Mouse (Mus musculus) heart, adult 8-10 months (tissue): ENCODE data around the gene Zpr1. TPM values are rescaled to one million over a fixed set of nuclear protein-coding genes. Genes with fewer than 3 reads are reported as not detected.

Experiments
- DNase-seq: peaks from one replicate; pipeline ENCODE4 v3.0.0; 2022; ENCODE audit warnings: low spot score
- total RNA-seq, 4 experiments: library from RNA; stranded (reverse); gene quantifications; 2 replicates each; pipeline ENCODE4 v1.2.4; 2022

Zpr1 gene
- total RNA-seq, 4 experiments from 2014 or later: 18.3 to 25.1 (median 20.9) TPM

GRCm38 (mm10) chr9:46329250-46329648 is 56.4 kb downstream of the Zpr1 start:
- DNase-seq: no peak

DNA sequence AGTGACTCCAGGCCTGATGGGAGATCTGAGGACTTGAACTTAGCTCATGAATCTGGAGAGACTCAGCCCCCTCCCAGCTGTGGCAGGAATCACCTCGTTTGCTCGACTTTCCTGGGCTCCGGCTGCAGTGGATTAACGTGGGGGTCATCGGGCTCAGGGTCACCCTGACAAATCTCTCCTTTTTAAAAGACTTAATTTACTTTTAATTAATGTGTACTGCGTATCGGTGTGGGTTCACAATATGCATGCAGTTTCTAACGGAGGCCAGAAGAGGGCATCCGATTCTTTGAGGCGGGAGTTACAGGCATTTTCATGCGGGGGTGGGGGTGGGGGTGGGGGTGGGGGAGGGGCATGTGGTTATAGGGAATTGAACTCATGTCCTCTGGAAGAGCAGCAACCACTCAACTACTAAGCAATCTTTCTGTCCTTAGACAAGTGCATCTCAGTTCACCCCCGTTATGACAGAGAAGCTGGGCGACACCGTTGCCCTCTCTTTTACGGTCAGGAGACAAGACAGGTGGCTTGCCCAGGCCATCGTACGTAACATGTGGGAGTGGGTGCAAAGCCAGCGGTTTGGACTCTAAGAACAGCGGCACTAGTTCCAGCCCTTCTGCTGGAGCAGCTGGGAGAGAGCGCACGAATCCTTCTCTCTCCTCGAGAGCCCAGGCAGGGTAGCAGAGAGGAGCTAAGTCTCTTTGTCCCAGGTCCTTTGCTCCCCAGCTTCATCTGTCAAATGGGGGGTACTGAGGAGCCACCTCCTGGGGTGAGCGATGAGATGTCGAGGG is 57.1 kb downstream of the Zpr1 start:
- DNase-seq: no peak

DNA sequence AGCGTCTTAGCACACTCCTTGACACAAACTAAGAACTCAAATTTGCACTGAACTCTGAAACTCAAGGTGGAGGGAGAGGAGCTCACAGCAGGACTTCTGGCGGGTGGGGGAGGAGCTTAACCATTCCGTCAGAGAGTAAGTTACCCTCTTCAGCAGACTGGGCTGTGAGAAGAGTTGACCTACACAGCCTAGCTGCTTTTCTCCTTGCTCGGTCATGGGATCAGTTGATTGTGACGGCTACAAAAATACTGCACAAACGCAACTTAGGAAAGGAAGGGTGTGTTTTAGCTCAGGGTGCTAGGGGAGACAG is 57.7 kb downstream of the Zpr1 start:
- DNase-seq: no peak

DNA sequence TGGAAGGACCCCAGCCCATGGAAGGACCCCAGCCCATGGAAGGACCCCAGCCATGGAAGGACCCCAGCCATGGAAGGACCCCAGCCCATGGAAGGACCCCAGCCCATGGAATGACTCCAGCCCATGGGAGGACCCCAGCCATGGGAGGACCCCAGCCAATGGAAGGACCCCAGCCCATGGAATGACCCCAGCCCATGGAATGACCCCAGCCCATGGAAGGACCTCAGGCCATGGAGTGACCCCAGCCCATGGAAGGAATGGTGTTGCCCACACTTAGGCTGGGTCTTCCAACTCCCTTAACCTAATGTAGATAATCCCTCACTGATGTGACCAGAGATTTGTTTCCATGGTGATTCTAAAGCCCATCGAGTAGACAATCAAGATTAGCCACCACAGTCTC is 58.4 kb downstream of the Zpr1 start:
- no peak for DNase-seq

Other genes with a start within 250 kb of the Zpr1 start
- gene Apoa1, start 44.5 kb upstream of the Zpr1 start, total RNA-seq: not detected
- not detected for gene Apoc3, start 37.4 kb upstream of the Zpr1 start, total RNA-seq
- gene Apoa4, start 32.4 kb upstream of the Zpr1 start, total RNA-seq: not detected
- gene Apoa5, start 4.4 kb upstream of the Zpr1 start, total RNA-seq: not detected
- gene Bud13, start 9.9 kb downstream of the Zpr1 start, total RNA-seq: 1 to 10 TPM; 6.6 to 9.0 (median 8.6) TPM
- gene 4931429L15Rik, start 46.9 kb downstream of the Zpr1 start, total RNA-seq: not detected